Mouse (Mus musculus): ENCODE data around the gene Zfp362.

Zfp362 gene

DNA sequence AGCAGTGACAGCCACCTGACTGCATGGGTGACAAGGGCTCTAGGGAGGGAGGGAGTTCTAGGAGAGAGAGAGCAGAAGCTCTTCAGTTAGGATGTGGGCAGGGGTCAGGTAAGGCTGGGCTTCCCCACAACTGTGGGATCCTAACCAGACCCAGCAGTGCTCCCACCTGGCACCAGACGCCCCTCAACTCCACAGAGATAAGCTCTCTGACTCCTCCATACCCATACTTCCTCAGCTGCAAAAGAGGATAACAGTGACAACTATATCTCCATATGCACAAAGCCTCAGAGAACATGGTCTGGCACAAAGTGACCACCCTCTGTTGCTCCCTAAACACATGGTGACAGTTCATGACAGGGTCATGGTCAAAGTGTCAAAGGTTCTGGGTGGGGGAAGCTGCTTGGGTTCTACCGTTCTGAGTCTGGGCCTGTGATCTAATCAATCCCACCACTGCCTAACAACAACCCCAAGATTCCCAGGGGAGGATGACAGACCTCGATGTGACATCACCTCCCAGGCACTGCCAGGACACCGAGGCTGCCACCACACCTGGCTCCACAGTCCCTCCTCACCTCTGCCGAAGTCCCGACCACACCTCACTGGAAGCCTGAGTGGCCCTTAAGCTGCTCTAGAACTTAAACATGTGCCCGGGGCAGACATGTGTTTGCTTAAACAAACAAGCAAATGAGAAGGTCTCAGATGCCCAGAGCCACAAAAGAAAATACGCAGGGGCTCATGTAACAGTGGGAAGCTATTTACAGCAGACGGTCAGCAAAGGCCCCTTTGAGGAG lies 4.0 kb downstream of the Zfp362 start:
- DNase-seq (ENCODE audit: inconsistent ontology term): no peak

DNA sequence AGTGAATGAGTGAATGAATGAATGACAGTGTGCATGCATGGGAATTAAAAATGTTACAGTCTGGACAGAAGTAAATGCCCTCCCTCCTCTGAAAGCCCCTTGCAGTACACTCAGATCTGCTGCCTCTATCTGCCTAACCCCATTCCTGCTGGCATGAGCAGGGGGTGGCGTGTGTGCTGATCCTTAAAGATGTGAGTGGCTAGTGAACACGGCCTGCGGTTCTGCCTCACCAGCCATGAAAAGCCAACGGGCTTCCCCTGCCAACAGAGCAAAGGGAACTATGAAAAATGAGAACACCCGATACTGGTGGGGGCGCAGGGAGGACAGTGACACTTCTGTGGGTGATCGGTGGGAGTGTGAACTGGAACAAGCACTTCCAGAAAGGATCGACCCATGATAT lies 9.1 kb downstream of the Zfp362 start:
- DNase-seq (ENCODE audit: inconsistent ontology term): peak; percentile 30

DNA sequence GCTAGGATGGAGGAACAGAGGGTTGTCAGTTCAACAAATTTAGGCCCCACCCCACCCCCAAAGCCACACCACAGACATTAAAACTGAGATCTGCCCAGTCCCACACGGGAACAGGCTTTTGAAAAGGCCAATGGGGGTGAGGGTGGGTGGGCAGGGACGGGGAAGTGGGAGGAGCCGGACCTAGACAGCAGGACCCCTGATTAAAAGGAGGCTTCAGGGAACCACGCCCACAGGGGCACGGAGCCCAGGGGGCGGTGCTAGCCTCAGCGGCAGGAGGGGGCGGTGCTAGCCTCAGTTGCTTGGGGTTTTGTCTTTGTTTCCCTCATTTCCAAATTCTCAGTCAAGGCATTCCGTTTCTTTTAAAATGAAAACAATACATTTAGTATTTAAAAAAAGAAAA lies 10.2 kb downstream of the Zfp362 start:
- no peak for DNase-seq (ENCODE audit: inconsistent ontology term)

- no peak for DNase-seq (ENCODE audit: inconsistent ontology term)
Observed at GRCm38 (mm10) chr4:128794198-128794597, 11.6 kb downstream of the Zfp362 start.

- peak; percentile 80 for DNase-seq (ENCODE audit: inconsistent ontology term)
Observed at GRCm38 (mm10) chr4:128793710-128794109, 12.1 kb downstream of the Zfp362 start.

DNA sequence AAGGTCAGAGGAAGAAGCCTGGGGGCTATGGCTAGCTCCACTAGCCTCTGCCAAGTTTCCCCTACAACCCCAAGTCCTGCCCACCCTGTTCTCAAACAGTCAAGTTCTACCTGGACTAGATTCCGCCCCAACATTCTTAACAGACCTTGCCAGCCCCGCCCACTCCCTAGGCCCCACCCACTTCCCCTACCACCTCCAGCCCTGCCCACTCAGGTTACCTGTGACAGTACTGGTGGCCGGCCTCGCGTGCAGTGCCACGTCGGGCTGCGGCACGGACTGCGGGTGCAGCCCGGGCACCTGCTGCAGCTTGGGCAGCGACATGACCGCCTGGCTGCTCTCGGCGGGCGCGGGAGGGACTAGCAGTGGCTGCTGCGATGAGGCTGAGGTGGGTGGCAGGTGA lies 16.2 kb downstream of the Zfp362 start:
- no peak for DNase-seq (ENCODE audit: inconsistent ontology term)

- no peak for DNase-seq (ENCODE audit: inconsistent ontology term)
Observed at GRCm38 (mm10) chr4:128788108-128788507, 17.7 kb downstream of the Zfp362 start.

- DNase-seq (ENCODE audit: inconsistent ontology term): no peak
Observed at GRCm38 (mm10) chr4:128787023-128787939, 18.6 kb downstream of the Zfp362 start.

GRCm38 (mm10) chr4:128785921-128786654 lies 19.8 kb downstream of the Zfp362 start:
- DNase-seq (ENCODE audit: inconsistent ontology term): no peak

- DNase-seq (ENCODE audit: inconsistent ontology term): no peak
Observed at GRCm38 (mm10) chr4:128784950-128785631, 20.8 kb downstream of the Zfp362 start.

DNA sequence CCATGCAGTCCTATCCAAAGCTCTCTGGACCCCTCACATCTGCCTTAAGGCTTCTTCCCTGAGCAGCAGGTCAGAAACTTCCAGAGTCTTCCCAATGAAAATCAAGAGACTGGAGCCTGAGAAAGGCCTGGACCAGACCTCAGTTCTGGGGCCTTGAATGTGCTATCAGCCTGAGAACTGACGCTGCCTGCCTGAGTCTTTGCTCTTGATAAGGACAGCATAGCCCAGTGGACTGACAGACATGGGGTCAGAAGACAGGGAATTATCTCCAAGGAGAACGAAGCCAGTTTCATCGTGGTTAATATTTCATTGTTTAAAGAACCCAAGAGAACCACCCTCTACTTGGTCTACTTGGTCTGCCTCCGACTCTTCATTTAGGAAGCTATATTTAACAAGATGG lies 23.2 kb downstream of the Zfp362 start:
- DNase-seq (ENCODE audit: inconsistent ontology term): no peak

GRCm38 (mm10) chr4:128782037-128782436 lies 23.8 kb downstream of the Zfp362 start:
- no peak for DNase-seq (ENCODE audit: inconsistent ontology term)

DNA sequence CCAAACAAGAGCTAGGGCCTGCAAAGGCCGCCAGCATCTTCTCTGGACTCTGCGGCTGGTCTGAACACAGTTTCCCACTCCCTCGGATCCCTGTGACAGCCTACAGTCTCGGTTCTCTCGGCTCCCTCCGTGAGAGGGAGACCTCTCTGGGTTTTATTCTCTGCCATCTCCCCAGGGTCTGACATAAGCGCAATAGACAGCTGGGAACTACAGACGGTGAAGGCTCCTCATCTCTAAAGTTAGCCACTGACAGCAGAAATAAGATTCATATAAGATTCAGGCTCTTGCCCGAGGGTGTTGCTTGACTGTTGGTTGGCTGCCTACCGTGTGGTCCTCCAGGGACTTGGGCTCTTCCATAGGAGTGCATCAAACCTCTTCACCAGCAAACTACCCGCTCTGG lies 28.3 kb downstream of the Zfp362 start:
- no peak for DNase-seq (ENCODE audit: inconsistent ontology term)

- DNase-seq (ENCODE audit: inconsistent ontology term): peak; percentile 75
Observed at GRCm38 (mm10) chr4:128776568-128777289, 29.1 kb downstream of the Zfp362 start.

DNA sequence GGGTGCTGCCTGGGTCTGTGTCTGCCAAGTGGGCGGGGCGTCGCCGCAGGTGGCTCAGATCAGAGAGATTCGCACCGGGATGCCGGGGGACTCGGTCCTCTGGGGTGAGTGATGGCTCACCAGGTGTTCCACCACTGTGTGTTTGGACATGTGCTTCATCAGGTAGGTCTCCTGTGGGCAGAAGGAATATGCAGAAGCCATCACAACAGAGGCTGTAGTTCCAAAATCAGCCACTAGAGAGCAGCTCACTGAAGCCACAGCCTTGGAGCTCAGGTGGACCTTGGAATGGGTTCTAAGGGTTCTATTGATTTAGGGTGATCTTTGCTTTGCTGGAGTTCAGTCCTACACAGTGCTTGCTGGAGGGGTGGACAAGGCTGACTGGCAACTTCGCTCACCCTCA lies 31.4 kb downstream of the Zfp362 start:
- no peak for DNase-seq (ENCODE audit: inconsistent ontology term)

GRCm38 (mm10) chr4:128773820-128774219 lies 32.0 kb downstream of the Zfp362 start:
- DNase-seq (ENCODE audit: inconsistent ontology term): no peak

DNA sequence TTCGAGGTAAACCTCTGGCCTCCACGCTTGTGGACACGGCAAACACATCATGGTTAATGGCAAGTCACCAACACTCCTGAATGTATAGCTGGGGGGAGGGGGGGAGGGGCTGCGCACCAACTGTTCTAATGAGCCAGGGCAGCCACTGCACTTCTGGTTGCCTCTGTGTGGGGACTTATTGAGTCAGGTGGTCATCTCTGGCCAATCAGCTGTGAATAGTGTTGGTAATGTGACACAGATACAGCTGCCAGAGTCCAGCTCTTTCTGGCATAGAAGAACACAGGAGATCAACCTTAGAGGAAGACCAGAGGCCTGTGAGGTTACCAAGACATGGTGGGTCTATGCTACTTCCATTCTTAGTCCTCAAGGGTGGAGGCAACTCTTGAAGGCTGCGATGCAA lies 35.1 kb downstream of the Zfp362 start:
- no peak for DNase-seq (ENCODE audit: inconsistent ontology term)

DNA sequence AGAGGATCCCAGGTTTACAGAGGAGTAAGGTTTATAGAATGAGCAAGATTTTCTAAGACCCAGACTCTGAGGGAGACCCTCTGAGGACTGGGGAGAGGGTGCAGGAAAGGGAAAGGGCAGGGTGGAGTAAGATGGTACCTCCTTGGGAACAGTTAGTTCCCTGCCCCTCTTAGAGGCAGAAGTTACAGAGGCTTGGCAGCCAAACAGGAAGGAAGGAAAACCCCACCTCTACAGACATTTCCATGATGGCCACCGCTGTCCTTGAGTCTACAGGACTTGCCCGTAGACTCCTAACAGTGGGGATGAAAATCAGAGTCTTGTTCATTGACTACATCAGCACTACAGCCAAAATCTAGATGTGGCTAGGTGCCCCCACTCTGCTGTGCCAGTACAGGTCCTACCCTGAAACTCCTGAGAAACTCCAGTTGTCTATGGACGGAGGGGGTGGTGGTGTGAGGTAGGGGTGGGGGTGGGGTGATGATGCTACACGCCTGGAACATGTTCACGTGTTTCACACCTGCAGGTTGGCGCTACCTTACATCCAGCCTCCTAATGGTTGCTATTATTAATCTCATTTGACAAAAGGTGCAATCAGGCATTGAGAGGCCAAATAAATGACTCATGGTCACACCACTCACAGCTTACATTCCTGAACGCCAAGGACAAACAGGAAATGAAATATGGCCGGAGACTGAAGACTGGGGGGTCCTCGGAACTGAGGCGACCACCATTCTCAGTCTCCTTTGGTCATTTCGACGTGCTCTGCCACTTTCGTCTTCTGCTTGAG lies 36.1 kb downstream of the Zfp362 start:
- peak; percentile 63 for DNase-seq (ENCODE audit: inconsistent ontology term)

GRCm38 (mm10) chr4:128768120-128768519 lies 37.7 kb downstream of the Zfp362 start:
- DNase-seq (ENCODE audit: inconsistent ontology term): no peak

- DNase-seq (ENCODE audit: inconsistent ontology term): no peak
Observed at GRCm38 (mm10) chr4:128766929-128767328, 38.9 kb downstream of the Zfp362 start.

Data from Muller cell, postnatal 12 days (primary cell).